Mouse (Mus musculus) heart, embryonic 11.5 days (tissue): Measurements from ENCODE around the gene Tpm1. TPM values are rescaled to one million over a fixed set of nuclear protein-coding genes. Genes with fewer than 3 reads are reported as not detected.
A peak's percentile ranks its signal among the peaks of the same experiment; 100 is the strongest.

Source experiments
- ATAC-seq: fragments of 200-750 bp; cut with Nextera tagmentation; replicated peaks from 2 replicates; pipeline ENCODE4 v1.8.0; 2017; ENCODE audit warnings: moderate library complexity; ENCODE audit not compliant: insufficient number of reproducible peaks, low FRiP score, low TSS enrichment
- H3K27ac ChIP-seq: fragments of 300-500 bp; sonication (generic); 2 replicates; pipeline ENCODE4 v1.5.1; 2014; ENCODE audit warnings: mild to moderate bottlenecking, low read depth, low read length
- H3K27me3 ChIP-seq: fragments of 300-500 bp; sonication (generic); 2 replicates; pipeline ENCODE4 v1.6.1; 2014; ENCODE audit warnings: mild to moderate bottlenecking, low read length, mixed read lengths; ENCODE audit not compliant: control insufficient read depth, insufficient read depth
- H3K36me3 ChIP-seq: fragments of 300-500 bp; sonication (generic); 2 replicates; pipeline ENCODE4 v1.6.1; 2014; ENCODE audit warnings: mild to moderate bottlenecking, low read length, moderate library complexity, mixed read lengths; ENCODE audit not compliant: control insufficient read depth, insufficient read depth
- H3K4me1 ChIP-seq: fragments of 300-500 bp; sonication (generic); 2 replicates; pipeline ENCODE4 v1.6.1; 2014; ENCODE audit warnings: low read length; ENCODE audit not compliant: control insufficient read depth, insufficient read depth
- H3K4me2 ChIP-seq: fragments of 300-500 bp; sonication (generic); 2 replicates; pipeline ENCODE4 v1.6.1; 2014; ENCODE audit warnings: mild to moderate bottlenecking, moderate library complexity
- H3K4me3 ChIP-seq: fragments of 300-500 bp; sonication (generic); 2 replicates; pipeline ENCODE4 v1.5.1; 2014; ENCODE audit warnings: low read depth, low read length
- H3K9ac ChIP-seq: fragments of 300-500 bp; sonication (generic); 2 replicates; pipeline ENCODE4 v1.6.1; 2014; ENCODE audit warnings: mild to moderate bottlenecking, low read depth, low read length, moderate library complexity
- H3K9me3 ChIP-seq: fragments of 300-500 bp; sonication (generic); replicated peaks from 2 replicates; pipeline ENCODE4 v1.6.1; 2016; ENCODE audit warnings: low read length; ENCODE audit not compliant: control insufficient read depth
- WGBS: fragments of 180-500 bp; shearing (Covaris S2); extraction: QIAGEN DNeasy Blood & Tissue Kit; methylation state at CpG from one replicate; pipeline ENCODE4 v1.1.7; 2014; ENCODE audit not compliant: insufficient replicate concordance; 5-methylcytosine and 5-hydroxymethylcytosine counted together
- polyA plus RNA-seq: library from polyadenylated mRNA; unstranded; fragments of >200 nt; fragmentation: Nextera tagmentation; extraction: Ambion mirVana; gene quantifications from 2 replicates; pipeline ENCODE4 v1.2.1, GENCODE M21; 2014

The Tpm1 gene
- polyA plus RNA-seq, 1 experiment from 2014 or later = 5,093 TPM

- WGBS = 81% methylated on average over 12 of the region's 12 CpGs
- peaks cover 30% of the 10 kb centered on the region for H3K36me3 ChIP-seq
- H3K9me3 ChIP-seq = no peaks in the 10 kb centered on the region
- no peak overlapping the region for H3K27ac ChIP-seq
- H3K27me3 ChIP-seq = no peaks in the 10 kb centered on the region
- H3K4me2 ChIP-seq = no peak overlapping the region
- no peak overlapping the region for H3K9ac ChIP-seq
- H3K4me3 ChIP-seq = no peak overlapping the region
- no peak for ATAC-seq
- H3K4me1 ChIP-seq = peaks cover 22% of the 10 kb centered on the region
These were observed 21.0 kb downstream of the Tpm1 start for GRCm38 (mm10) chr9:67028133-67028724.

GRCm38 (mm10) chr9:67026890-67027289 is 22.3 kb downstream of the Tpm1 start:
- H3K9ac ChIP-seq = no peak overlapping the region
- H3K9me3 ChIP-seq = no peaks in the 10 kb centered on the region
- no peak overlapping the region for H3K4me3 ChIP-seq
- H3K27me3 ChIP-seq = no peaks in the 10 kb centered on the region
- peaks cover 18% of the 10 kb centered on the region for H3K36me3 ChIP-seq
- H3K4me1 ChIP-seq = peaks cover 22% of the 10 kb centered on the region
- ATAC-seq = no peak
- WGBS = 91% methylated on average over 7 of the region's 7 CpGs
- H3K27ac ChIP-seq = no peak overlapping the region
- no peak overlapping the region for H3K4me2 ChIP-seq

DNA sequence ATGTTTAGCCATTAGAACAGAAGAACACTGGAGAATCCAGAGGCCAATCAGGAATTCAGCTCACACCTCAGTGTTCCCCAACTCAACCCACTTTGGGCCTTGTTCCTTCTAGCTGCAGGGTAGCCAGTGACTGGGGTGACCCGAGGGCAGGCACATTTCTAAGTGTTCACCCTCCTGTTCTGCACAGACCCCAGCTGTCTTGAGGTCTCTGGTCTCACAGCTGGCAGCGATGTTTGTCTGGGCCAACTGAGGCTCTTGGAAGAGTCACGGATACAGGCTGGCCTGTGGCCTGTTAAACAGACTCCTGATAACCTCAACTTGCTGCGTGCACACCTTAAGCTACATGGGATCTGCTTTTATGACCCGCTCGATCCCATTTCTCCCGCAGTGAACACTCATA is 23.1 kb downstream of the Tpm1 start:
- peaks cover 16% of the 10 kb centered on the region for H3K36me3 ChIP-seq
- ATAC-seq = no peak
- 85% methylated on average over 7 of the region's 7 CpGs for WGBS
- peak overlapping the region; percentile 62; the same call in 1 of the 2 replicates for H3K27ac ChIP-seq
- no peak overlapping the region for H3K4me2 ChIP-seq
- no peak overlapping the region for H3K4me3 ChIP-seq
- peaks cover 22% of the 10 kb centered on the region for H3K4me1 ChIP-seq
- peak overlapping the region; percentile 29; the same call in 1 of the 2 replicates for H3K9ac ChIP-seq
- no peaks in the 10 kb centered on the region for H3K27me3 ChIP-seq
- H3K9me3 ChIP-seq = no peaks in the 10 kb centered on the region

DNA sequence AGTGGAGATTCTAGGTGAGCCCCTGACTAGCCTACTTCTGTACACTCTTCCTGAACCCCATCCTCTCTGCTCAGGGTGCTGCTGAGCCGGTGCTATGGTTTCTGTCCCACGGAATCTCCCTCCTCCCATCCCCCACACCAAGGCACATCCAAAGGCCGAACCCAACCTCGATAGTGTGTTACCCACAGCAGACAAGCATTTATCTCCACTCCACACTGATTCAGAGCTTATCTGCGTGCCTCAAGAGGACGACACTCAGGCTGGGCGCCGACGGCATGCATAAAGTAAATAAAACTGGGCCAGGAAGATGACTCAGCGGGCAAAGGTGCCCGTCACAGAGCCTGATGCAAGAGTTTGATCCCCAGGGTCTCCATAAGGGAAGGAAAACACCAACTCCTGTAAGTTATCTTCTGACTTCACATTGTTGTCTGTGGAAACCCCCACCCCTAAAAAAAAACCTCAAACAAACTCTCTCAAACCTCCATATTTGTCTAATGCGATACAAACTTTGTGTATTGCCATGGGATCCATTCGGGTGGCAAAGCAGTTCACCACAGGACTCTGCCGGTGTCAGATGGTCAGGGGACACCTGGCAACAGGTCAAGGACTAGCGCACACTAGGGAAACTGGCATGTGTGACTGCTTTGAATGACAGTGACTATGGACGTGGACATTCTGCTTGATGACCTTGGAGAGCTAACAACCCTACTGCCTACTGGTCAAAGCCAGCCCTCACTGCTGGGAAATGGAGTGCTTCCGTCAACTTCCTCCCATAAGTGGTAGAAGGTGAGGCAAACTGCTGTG is 24.1 kb downstream of the Tpm1 start:
- WGBS = 30% methylated on average over 17 of the region's 17 CpGs

GRCm38 (mm10) chr9:67023371-67023770 is 25.8 kb downstream of the Tpm1 start:
- H3K4me2 ChIP-seq = no peak overlapping the region
- no peaks in the 10 kb centered on the region for H3K27me3 ChIP-seq
- no peaks in the 10 kb centered on the region for H3K9me3 ChIP-seq
- H3K36me3 ChIP-seq = peaks cover 4% of the 10 kb centered on the region
- no peak overlapping the region for H3K9ac ChIP-seq
- WGBS = 87% methylated on average over 9 of the region's 9 CpGs
- H3K4me1 ChIP-seq = peaks cover 28% of the 10 kb centered on the region
- H3K4me3 ChIP-seq = no peak overlapping the region
- H3K27ac ChIP-seq = no peak overlapping the region
- ATAC-seq = no peak

More for the DNA sequence above, 24.1 kb downstream of the Tpm1 start:
- Histone ChIP-seq H3K4me1 (peaks cover 27% of the 10 kb centered on the region), H3K27ac (peak overlapping the region; percentile 62), H3K36me3 (peaks cover 11% of the 10 kb centered on the region), H3K9me3 (no peaks in the 10 kb centered on the region), H3K4me3 (no peak overlapping the region), H3K9ac (peak overlapping the region; percentile 23; the same call in 1 of the 2 replicates), H3K27me3 (no peaks in the 10 kb centered on the region), H3K4me2 (no peak overlapping the region)
- peak; percentile 75 for ATAC-seq

DNA sequence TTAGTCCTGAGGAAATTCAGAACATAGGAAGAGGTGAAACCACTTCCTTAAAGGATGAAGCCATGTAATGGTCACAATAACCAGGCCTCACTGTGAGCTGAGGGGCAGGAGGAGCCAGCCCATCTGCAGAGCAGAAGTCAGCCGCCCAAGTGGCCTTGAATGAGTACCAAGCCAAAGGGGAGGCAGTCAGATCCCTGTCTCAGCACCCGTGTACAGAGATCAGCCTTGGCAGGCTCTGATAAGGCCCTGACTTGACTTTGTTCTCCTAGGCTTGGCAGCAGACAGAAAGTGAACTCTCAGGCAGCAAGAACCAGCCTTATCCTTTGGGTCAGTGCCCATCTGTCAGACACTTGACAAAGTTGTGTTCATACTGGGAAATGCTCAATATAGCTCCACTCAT is 29.1 kb downstream of the Tpm1 start:
- Histone ChIP-seq H3K27me3 (no peaks in the 10 kb centered on the region), H3K4me3 (no peak overlapping the region), H3K4me1 (peaks cover 16% of the 10 kb centered on the region), H3K27ac (peak overlapping the region; percentile 72), H3K9me3 (no peaks in the 10 kb centered on the region), H3K4me2 (no peak overlapping the region), H3K36me3 (no peaks in the 10 kb centered on the region; the same call in 1 of the 2 replicates), H3K9ac (no peak overlapping the region)
- ATAC-seq = no peak
- WGBS = 20% methylated on average over 2 of the region's 2 CpGs

DNA sequence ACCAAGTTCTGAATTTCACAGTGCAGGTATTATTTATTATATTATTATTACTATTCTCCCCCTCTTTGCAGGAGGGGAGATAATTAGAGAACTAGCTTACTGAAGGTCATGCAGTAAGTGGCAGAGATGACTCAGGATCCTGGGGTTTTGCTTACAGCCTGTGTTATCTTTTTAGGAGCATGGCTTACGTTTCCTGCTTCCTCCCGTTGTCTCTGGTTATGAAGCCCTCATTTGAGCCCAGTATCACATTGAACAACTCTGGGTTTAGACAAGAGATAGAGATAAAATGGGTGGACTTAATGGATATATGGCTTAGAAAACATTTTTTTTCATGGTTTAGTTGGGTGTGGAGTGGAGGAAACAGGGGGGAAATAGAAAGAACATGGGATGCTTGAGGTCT is 35.7 kb downstream of the Tpm1 start:
- Histone ChIP-seq H3K36me3 (no peaks in the 10 kb centered on the region), H3K4me1 (peaks cover 12% of the 10 kb centered on the region), H3K4me2 (no peak overlapping the region), H3K27ac (no peak overlapping the region), H3K9ac (no peak overlapping the region), H3K27me3 (no peaks in the 10 kb centered on the region), H3K4me3 (no peak overlapping the region), H3K9me3 (no peaks in the 10 kb centered on the region)
- no peak for ATAC-seq
- 29% methylated on average over 2 of the region's 2 CpGs for WGBS

DNA sequence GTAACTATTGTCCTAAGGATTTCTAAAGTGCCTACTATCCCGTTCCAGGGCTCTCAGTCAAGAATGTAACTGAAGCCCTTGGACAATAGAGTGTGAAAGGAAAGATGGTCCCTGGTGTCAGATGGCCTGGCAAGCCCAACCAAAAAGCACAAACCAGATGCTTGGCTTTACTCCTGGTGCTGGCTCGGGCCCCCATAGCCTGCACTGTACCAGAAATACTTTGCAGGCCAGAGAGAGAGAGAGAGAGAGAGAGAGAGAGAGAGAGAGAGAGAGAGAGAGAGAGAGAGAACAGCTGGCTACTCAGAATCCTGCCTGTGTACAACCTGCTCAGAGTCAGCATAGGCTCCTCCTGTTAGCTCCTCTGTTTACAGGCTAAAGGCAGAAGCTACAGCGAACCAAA is 36.7 kb downstream of the Tpm1 start:
- WGBS = 44% methylated on average over 3 of the region's 3 CpGs
- Histone ChIP-seq H3K27me3 (no peaks in the 10 kb centered on the region), H3K4me2 (no peak overlapping the region), H3K27ac (no peak overlapping the region), H3K36me3 (no peaks in the 10 kb centered on the region), H3K4me1 (peaks cover 12% of the 10 kb centered on the region), H3K9me3 (no peaks in the 10 kb centered on the region), H3K4me3 (no peak overlapping the region), H3K9ac (no peak overlapping the region)
- no peak for ATAC-seq
